Mouse (Mus musculus) CH12.LX (cell line): ENCODE measurements around the gene Myog.

Source experiments
- CHD1 ChIP-seq: IDR thresholded peaks from 2 replicates; pipeline ENCODE4 v1.6.1; 2012; ENCODE audit warnings: low read depth, low read length, improper control_type of control experiment, inconsistent platforms
- CTCF ChIP-seq, 2 experiments: IDR thresholded peaks in 1 of 2; conservative IDR thresholded peaks in 1 of 2; 2 replicates each; pipeline ENCODE4 v1.5.1; 2011 to 2012; ENCODE audit warnings: low read depth in 2 of 2, low read length in 2 of 2, improper control_type of control experiment in 1 of 2, inconsistent platforms in 1 of 2, mild to moderate bottlenecking in 1 of 2, moderate library complexity in 1 of 2
- E2F4 ChIP-seq: IDR thresholded peaks from 2 replicates; pipeline ENCODE4 v1.6.1; 2011; ENCODE audit warnings: low read depth, low read length, improper control_type of control experiment; ENCODE audit not compliant: insufficient replicate concordance
- MAX ChIP-seq: IDR thresholded peaks from 2 replicates; pipeline ENCODE4 v1.6.1; 2011; ENCODE audit warnings: low read length, improper control_type of control experiment
- POLR2A ChIP-seq: IDR thresholded peaks from 2 replicates; pipeline ENCODE4 v1.6.1; 2011; ENCODE audit warnings: low read depth, mild to moderate bottlenecking, improper control_type of control experiment, low read length
- SIN3A ChIP-seq: IDR thresholded peaks from 2 replicates; pipeline ENCODE4 v1.6.1; 2012; ENCODE audit warnings: low read length, improper control_type of control experiment, inconsistent platforms
- TCF12 ChIP-seq: IDR thresholded peaks from 2 replicates; pipeline ENCODE4 v1.6.1; 2014; ENCODE audit warnings: low read depth, mild to moderate bottlenecking, inconsistent platforms, low read length, improper control_type of control experiment
- USF1 ChIP-seq: IDR thresholded peaks from 2 replicates; pipeline ENCODE4 v1.6.1; 2014; ENCODE audit warnings: low read depth, mild to moderate bottlenecking, inconsistent platforms, low read length, improper control_type of control experiment
- ZC3H11A ChIP-seq: IDR thresholded peaks from 2 replicates; pipeline ENCODE4 v1.6.1; 2012; ENCODE audit warnings: low read depth, mild to moderate bottlenecking, inconsistent platforms, low read length, improper control_type of control experiment

DNA sequence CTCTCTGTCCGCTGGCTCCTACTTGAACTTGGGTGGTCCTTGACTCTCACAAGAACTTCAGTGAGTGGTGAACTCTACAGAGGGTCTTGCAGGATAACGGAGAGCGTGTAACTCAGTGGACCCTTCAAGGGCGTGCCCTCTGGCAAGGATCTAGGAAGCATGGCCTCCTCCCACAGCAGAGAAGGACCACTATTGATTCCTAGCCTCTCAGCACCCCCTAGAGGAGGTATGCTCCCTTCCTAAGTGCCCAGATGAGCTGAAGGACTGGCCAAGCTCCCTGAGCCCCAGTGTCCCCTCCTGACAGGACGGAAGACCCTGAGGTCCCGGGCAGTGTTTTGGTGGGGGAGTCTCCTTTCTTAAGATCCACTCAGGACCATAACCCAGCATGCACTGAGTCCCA is 32.8 kb downstream of the Myog start:
- TF ChIP-seq CTCF (conservative IDR thresholded peaks at IDR 0.05 in 1 of 2, IDR thresholded peaks at IDR 0.05 in 1 of 2; ENCODE audit: low read depth in 2 of 2, low read length in 2 of 2) (peak in 1 of 2 experiments; percentile 74; a peak in 2 of 4 replicates), TCF12 (no peak), ZC3H11A (no peak), CHD1 (no peak), SIN3A (no peak), POLR2A (no peak), USF1 (no peak), MAX (no peak), E2F4 (no peak)
